Mouse (Mus musculus): ENCODE results near the gene Myh9. TPM values are rescaled to one million over a fixed set of nuclear protein-coding genes. Genes with fewer than 3 reads are reported as not detected.
A peak's percentile ranks its signal among the peaks of the same experiment; 100 is the strongest.
"Not testable (repeated sequence)": the region's sequence is repeated elsewhere in the genome, so short reads cannot be mapped to it uniquely, and the experiment has no call there.

Gene Myh9
- total RNA-seq, 2 experiments from 2014 or later: 105 to 198 TPM

GRCm38 (mm10) chr15:77740511-77741297 is 101.3 kb downstream of the Myh9 start:
- peak; percentile 81 for ATAC-seq (replicated peaks; ENCODE audit: low FRiP score, poor library complexity, severe bottlenecking)

DNA sequence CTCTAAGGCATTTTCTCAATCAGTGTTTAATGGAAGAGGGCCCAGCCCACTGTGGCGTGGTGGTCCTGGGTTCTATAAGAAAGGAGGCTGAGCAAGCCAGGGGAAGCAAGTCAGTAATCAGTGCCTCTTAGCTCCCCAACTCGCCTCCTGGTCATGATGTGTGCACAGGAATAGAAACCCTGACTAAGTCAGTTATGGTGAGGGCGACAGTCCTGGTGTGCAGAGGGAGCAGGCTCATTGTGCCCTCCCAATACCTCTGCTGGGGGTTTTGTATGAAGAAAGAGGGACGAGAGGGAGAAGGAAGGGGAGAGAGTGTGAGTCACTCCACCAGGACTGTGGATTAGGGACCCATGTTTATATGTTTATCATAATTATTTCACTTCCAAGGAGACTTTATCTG is 108.1 kb downstream of the Myh9 start:
- not testable (repeated sequence) for ATAC-seq (replicated peaks; ENCODE audit: low FRiP score, poor library complexity, severe bottlenecking)

DNA sequence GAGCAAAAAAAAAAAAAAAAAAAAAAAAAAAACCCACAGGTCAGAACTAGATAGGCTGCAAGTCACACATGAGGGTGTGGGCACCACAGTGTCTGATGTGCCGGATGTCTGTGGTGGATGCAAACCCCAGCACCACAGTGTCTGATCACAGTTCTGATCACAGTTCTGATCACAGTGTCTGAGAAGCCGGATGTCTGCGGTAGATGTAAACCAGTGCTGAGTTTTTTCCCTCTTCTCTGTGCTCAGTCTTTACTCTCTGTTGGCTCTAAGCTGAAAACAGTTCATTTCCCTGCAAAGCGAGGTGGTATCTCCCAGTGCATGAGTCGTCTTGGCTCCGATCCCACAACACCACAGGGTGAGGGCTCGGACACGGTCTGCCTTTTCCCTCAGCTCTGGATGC is 108.6 kb downstream of the Myh9 start:
- ATAC-seq (replicated peaks; ENCODE audit: low FRiP score, poor library complexity, severe bottlenecking): not testable (repeated sequence)

GRCm38 (mm10) chr15:77732851-77733250 is 109.1 kb downstream of the Myh9 start:
- ATAC-seq (replicated peaks; ENCODE audit: low FRiP score, poor library complexity, severe bottlenecking): not testable (repeated sequence)

GRCm38 (mm10) chr15:77731605-77732004 is 110.4 kb downstream of the Myh9 start:
- ATAC-seq (replicated peaks; ENCODE audit: low FRiP score, poor library complexity, severe bottlenecking): no peak

GRCm38 (mm10) chr15:77728739-77729138 is 113.2 kb downstream of the Myh9 start, which contains the start of gene Apol9b:
Gene Apol9b, plus strand, starts transcription at chr15:77729039.
- ATAC-seq (replicated peaks; ENCODE audit: low FRiP score, poor library complexity, severe bottlenecking): not testable (repeated sequence)

DNA sequence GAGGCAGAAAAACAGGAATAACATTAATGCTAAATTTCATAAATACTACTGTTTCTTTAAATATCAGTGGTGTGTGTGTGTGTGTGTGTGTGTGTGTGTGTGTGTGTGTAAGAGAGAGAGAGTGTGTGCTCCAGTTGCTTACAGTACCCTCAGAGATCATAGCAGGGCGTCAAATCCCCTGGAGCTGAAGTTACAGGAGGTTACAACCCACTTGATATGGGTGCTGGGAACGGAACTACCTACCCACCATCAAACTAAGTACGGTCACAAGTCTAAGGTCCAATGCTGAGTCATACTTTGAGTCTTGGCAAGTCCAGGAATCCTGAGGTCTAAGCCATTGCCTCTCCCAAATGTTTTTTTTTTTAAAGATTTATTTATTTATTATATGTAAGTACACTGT is 114.2 kb downstream of the Myh9 start:
- not testable (repeated sequence) for ATAC-seq (replicated peaks; ENCODE audit: low FRiP score, poor library complexity, severe bottlenecking)

DNA sequence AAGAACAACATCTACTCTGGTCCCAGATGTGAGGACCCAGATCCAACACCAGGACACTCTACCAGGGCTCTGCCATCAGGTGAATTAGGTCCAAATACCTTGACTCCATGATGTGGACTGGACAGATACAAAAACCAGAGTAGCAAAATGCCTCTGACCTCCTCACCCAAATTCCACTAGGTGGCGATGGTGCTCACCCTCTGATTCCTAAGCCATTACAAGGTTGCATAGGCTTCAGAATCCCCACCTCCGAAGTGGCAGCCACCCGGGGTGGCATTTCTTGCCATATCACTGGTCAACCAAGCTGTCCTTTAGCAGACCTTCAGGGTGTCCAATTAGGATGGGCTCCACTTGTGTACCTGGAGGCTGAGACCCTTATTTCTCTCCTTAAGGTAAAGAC is 114.8 kb downstream of the Myh9 start:
- peak; percentile 63 for ATAC-seq (replicated peaks; ENCODE audit: low FRiP score, poor library complexity, severe bottlenecking)

GRCm38 (mm10) chr15:77725393-77726020 is 116.5 kb downstream of the Myh9 start:
- not testable (repeated sequence) for ATAC-seq (replicated peaks; ENCODE audit: low FRiP score, poor library complexity, severe bottlenecking)

- peak; percentile 28; the same call in 1 of the 2 replicates for ATAC-seq (replicated peaks; ENCODE audit: low FRiP score, poor library complexity, severe bottlenecking)
Observed at GRCm38 (mm10) chr15:77724208-77724911, 117.6 kb downstream of the Myh9 start.

GRCm38 (mm10) chr15:77721509-77721908 is 120.5 kb downstream of the Myh9 start:
- ATAC-seq (replicated peaks; ENCODE audit: low FRiP score, poor library complexity, severe bottlenecking): not testable (repeated sequence)

GRCm38 (mm10) chr15:77718240-77718639 is 123.7 kb downstream of the Myh9 start:
- ATAC-seq (replicated peaks; ENCODE audit: low FRiP score, poor library complexity, severe bottlenecking): not testable (repeated sequence)

Other genes with a start within 250 kb of the Myh9 start
- not detected in 2 replicates for gene Apol10b, start 246.1 kb downstream of the Myh9 start, total RNA-seq (2015; ENCODE audit: low replicate concordance)
- 0.90 TPM in 1 of 2 replicates, not detected in the other for gene Apol10b, start 246.1 kb downstream of the Myh9 start, total RNA-seq (2017; ENCODE audit: low replicate concordance)
- not detected in 2 replicates for gene Gm36245, start 242.9 kb downstream of the Myh9 start, total RNA-seq (2015; ENCODE audit: low replicate concordance)
- gene Gm36245, start 242.9 kb downstream of the Myh9 start, total RNA-seq (2017; ENCODE audit: low replicate concordance): not detected in 2 replicates
- 138 and 145 TPM in 2 replicates for gene Apol11b, start 198.9 kb downstream of the Myh9 start, total RNA-seq (2015; ENCODE audit: low replicate concordance)
- 338 and 373 TPM in 2 replicates for gene Apol11b, start 198.9 kb downstream of the Myh9 start, total RNA-seq (2017; ENCODE audit: low replicate concordance)
- 0.84 TPM in 1 of 2 replicates, not detected in the other for gene Apol7e, start 143.3 kb downstream of the Myh9 start, total RNA-seq (2015; ENCODE audit: low replicate concordance)
- not detected in 2 replicates for gene Apol7e, start 143.3 kb downstream of the Myh9 start, total RNA-seq (2017; ENCODE audit: low replicate concordance)
- gene Apol9b, start 113.1 kb downstream of the Myh9 start, total RNA-seq (2015; ENCODE audit: low replicate concordance): 1.1 TPM in 1 of 2 replicates, not detected in the other
- not detected in 2 replicates for gene Apol9b, start 113.1 kb downstream of the Myh9 start, total RNA-seq (2017; ENCODE audit: low replicate concordance)
- gene Apol8, start 85.2 kb downstream of the Myh9 start, total RNA-seq (2015; ENCODE audit: low replicate concordance): 160 and 228 TPM in 2 replicates
- 210 and 246 TPM in 2 replicates for gene Apol8, start 85.2 kb downstream of the Myh9 start, total RNA-seq (2017; ENCODE audit: low replicate concordance)
- 151 and 152 TPM in 2 replicates for gene Txn2, start 86.8 kb upstream of the Myh9 start, total RNA-seq (2015; ENCODE audit: low replicate concordance)
- 30.3 and 35.2 TPM in 2 replicates for gene Txn2, start 86.8 kb upstream of the Myh9 start, total RNA-seq (2017; ENCODE audit: low replicate concordance)
- gene Foxred2, start 114.5 kb upstream of the Myh9 start, total RNA-seq (2015; ENCODE audit: low replicate concordance): 3.4 and 4.3 TPM in 2 replicates
- 1.2 and 1.4 TPM in 2 replicates for gene Foxred2, start 114.5 kb upstream of the Myh9 start, total RNA-seq (2017; ENCODE audit: low replicate concordance)
- 85.1 and 85.8 TPM in 2 replicates for gene Eif3d, start 128.6 kb upstream of the Myh9 start, total RNA-seq (2015; ENCODE audit: low replicate concordance)
- 66.9 and 68.2 TPM in 2 replicates for gene Eif3d, start 128.6 kb upstream of the Myh9 start, total RNA-seq (2017; ENCODE audit: low replicate concordance)